Mouse (Mus musculus) embryonic stem cell, embryonic (primary cell): ENCODE measurements at regions not wholly inside any gene's neighbourhood (a gene's known extent, or its start where the extent isn't known, plus 50 kb on each side); places are given as distances from the start of the nearest gene placed in this dataset.
"Not testable (repeated sequence)": the region's sequence is repeated elsewhere in the genome, so short reads cannot be mapped to it uniquely, and the experiment has no call there.

Source experiments
- CTCF ChIA-PET, 4 experiments: fragments of 300-600 bp in 2 of 4; fragments of 350-600 bp in 2 of 4; sonication (Branson Sonifier 250); formaldehyde crosslinking; loops; one replicate each; lab custom pipeline; 2022; ENCODE audit warnings: inconsistent platforms in 2 of 4; lab: Charles Lee
- POLR2A ChIA-PET, 4 experiments: fragments of 300-600 bp in 2 of 4; fragments of 350-600 bp in 2 of 4; sonication (Branson Sonifier 250); formaldehyde crosslinking; loops; one replicate each; lab custom pipeline; 2022; ENCODE audit warnings: antibody characterized with exemption in 4 of 4, inconsistent platforms in 1 of 4; lab: Charles Lee

DNA sequence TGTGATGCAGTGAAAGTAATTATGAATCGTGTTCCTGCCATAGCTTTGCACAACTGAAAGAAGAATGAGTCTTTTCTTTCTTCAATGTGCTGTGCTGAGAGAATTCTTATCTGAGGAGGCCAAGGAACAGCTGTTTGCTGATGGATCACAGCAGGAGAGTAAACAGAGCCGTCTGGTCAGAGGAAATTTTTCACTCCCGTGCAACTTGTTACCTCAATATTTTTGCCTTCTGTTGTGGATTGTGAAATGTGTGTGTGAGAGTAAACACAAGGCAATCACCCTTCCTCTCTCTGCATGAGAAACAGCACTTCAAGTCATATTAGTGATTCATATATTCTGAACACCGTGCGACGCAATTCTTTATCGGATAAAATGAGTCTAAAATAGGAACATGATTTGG is 171.9 kb downstream of the Epm2a start:
- CTCF ChIA-PET = no interaction called here
- POLR2A ChIA-PET = no interaction called here

- POLR2A ChIA-PET = no interaction called here
- CTCF ChIA-PET = no interaction called here
These were observed 173.9 kb downstream of the Epm2a start for GRCm38 (mm10) chr10:11517122-11517521.

DNA sequence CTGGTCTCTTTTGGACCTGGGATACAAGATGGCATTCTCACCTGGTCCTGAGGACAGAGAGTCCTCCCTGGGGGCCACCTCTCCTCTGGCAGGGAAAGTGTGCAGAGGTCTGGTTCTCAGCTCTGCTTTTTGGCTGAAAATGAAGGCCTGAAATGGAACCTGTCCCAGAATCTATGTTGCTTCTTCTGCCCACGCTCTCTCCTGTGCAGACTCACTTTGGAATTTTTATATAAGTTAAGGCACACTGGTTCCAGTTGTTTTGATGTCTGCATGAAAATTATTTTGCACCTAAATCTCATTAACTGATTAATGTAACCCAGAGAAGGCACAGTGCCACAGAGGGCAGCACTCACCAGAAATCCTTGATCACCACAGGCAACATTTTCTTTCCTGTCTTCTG is 188.1 kb downstream of the Epm2a start:
- POLR2A ChIA-PET = interaction anchor here in 1 of 4 experiments (0.6 kb wide), 1 partner anchor 24 kb away, joined by 3 read pairs; no protein-coding TSS in a partner anchor
- CTCF ChIA-PET = no interaction called here

DNA sequence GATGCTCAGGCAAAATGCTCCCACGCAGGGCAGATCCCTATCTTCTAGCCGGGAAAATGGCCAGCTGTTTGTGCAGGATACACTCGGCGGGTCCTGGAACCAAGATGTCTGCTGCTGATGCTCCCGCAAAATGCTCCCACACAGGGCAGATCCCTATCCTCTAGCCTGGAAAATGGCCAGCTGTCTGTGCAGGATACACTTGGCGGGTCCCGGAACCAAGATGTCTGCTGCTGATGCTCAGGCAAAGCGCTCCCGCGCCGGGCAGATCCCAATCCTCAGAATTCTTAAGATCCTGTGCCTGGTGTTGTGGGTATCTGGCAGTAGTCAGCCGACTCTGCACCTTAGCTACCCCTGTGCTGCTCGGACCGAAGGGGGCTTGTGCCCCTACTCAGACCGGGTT is 212.2 kb downstream of the Epm2a start:
- ChIA-PET POLR2A (interaction anchor here in 1 of 4 experiments (0.7 to 0.9 kb wide), 2 partner anchors 24 to 1051 kb away, joined by 3 to 4 read pairs; no protein-coding TSS in a partner anchor), CTCF (interaction anchor here in 1 of 4 experiments (0.6 kb wide), 1 partner anchor 755 kb away, joined by 4 read pairs; no protein-coding TSS in a partner anchor)

DNA sequence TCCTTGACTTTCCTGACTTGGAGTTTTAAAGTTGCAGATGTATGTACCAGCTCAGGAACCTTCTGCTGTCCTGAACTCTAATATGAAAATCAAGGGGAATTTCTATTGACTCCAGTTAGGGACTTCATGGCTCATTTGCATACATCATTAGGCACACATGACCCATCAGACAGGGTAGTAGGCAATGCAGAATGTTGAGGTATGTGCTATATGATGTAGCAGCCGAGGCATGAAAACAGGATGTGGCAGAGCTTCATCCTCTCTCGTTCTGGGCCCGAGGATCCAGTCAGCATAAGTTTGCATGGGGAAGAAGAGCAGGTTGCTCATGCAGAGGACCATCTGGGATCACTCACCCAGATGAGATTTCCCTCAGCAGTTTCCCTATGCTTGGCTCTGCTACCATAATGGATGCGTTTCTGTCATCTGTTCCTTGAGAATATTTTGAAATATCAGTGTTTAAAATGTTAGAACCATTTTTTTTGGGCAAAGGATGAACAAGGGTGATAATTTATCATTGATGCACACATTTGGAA is 227.4 kb downstream of the Epm2a start:
- POLR2A ChIA-PET = no interaction called here
- CTCF ChIA-PET = no interaction called here

GRCm38 (mm10) chr10:11608451-11608850 is 265.2 kb downstream of the Epm2a start:
- POLR2A ChIA-PET = no interaction called here
- CTCF ChIA-PET = no interaction called here

DNA sequence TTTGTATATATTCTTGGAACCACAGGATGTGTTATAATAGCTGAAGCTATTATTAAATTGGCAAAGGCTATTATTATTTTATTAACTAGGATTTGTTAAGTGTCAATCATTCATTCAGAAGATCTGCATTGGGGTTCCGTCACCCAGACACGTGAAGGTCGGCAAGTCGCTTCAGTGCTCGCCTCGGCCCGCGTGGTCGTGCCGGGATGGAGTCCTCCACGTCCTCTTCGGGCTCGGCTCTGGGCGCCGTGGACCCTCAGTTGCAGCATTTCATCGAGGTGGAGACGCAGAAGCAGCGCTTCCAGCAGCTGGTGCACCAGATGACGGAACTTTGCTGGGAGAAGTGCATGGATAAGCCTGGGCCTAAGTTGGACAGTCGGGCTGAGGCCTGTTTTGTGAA is 265.9 kb downstream of the Epm2a start:
- POLR2A ChIA-PET, CTCF ChIA-PET: not testable (repeated sequence)

DNA sequence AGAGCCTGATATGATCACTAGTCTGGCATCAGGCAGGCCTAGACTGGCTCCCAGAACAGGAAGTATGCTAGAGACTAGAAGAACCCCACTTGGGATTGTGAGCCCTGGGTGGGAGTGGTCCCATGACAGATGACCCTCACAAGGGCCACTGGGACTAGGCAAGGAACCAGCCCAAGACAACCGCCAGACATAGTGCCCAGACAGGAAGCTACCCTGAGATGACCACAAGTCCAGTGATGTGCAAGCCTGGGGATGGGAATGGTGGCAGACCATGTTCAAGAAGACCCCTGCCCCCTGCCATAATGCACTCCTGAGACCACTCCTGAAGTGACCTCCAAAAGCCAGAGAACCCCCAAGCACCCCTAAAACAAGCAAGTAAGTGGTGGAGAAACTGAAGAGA is 304.9 kb downstream of the Epm2a start:
- POLR2A ChIA-PET = no interaction called here
- CTCF ChIA-PET = interaction anchor here in 1 of 4 experiments (0.5 kb wide), 1 partner anchor 965 kb away, joined by 4 read pairs; no protein-coding TSS in a partner anchor

GRCm38 (mm10) chr10:11660056-11660770 is 317.0 kb downstream of the Epm2a start:
- POLR2A ChIA-PET = no interaction called here

DNA sequence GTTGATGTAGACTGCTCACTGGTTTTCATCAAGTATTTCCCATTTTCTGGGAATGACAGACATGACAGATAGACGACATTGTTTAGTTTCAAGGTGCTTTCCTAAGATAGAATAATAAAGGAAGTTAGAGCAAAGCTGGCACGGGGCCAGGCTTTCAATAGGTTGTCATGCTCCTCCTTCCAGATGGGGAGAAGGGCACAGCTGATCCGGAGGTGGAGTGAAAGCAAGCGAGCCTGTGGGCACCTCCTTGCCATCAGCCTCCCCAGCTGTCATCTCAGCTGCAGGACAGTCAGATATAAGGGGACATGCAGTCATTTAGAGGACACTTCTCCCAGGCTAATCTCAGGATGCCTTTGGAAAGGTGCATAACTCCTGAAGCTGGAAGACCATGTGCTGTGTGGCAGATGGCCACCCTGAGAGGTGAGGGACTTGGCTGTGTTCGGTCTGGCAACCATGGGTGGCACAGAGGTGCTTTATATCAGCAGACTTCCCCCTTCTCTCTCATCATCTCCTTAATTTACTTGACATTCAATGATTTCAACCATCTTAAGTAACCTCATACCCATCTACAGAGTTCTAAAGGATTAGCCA is 318.6 kb downstream of the Epm2a start:
- CTCF ChIA-PET = no interaction called here
- POLR2A ChIA-PET = no interaction called here

More at GRCm38 (mm10) chr10:11660056-11660770, 317.0 kb downstream of the Epm2a start:
- CTCF ChIA-PET = no interaction called here

- ChIA-PET CTCF (no interaction called here), POLR2A (no interaction called here)
These were observed 366.5 kb downstream of the Epm2a start for GRCm38 (mm10) chr10:11709742-11710141.

- POLR2A ChIA-PET = no interaction called here
- CTCF ChIA-PET = no interaction called here
These were observed 381.6 kb downstream of the Epm2a start for GRCm38 (mm10) chr10:11724775-11725174.

DNA sequence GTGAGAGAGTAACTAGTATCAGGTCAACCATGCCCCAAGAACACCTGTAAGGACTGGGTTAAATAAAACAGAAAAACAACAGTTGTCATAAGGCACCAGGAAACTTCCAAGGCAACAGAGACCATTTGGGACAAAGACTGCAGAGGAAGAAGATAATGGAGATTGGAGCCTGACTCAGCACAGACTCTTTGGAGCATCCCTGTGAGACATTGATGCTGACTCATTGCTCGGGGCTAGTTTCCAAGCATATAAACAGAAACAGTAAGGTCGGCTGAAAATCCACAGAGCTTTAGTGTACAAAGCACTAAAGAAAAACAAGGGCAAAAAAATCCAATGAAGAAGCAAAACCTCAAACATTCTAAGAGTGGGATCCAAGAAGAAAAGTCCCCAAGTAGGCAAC is 386.3 kb downstream of the Epm2a start:
- POLR2A ChIA-PET = no interaction called here
- CTCF ChIA-PET = no interaction called here

GRCm38 (mm10) chr10:11739574-11740368 is 396.6 kb downstream of the Epm2a start:
- ChIA-PET POLR2A (interaction anchor here in 1 of 4 experiments (1.2 kb wide), 1 partner anchor 8 kb away, joined by 3 read pairs; no protein-coding TSS in a partner anchor), CTCF (no interaction called here)

DNA sequence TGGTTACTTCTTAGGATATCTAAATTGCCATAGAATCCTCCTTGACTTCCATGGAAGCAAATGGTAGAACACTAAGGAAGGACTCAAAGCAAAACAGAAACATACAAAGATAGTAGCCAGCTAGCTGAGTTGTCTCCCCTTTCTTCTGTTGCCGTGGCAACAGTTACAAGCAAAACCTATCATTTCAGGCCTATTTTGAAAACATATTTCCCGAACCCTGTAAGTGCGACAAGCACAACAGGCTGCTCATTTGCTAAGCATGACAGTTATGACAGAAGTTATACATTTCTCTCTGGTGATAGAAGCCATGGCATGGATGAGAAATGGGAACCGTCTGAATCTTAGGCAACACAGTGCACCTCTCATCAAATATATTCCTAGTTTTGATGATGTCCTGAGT is 402.4 kb downstream of the Epm2a start:
- CTCF ChIA-PET = no interaction called here
- POLR2A ChIA-PET = no interaction called here

DNA sequence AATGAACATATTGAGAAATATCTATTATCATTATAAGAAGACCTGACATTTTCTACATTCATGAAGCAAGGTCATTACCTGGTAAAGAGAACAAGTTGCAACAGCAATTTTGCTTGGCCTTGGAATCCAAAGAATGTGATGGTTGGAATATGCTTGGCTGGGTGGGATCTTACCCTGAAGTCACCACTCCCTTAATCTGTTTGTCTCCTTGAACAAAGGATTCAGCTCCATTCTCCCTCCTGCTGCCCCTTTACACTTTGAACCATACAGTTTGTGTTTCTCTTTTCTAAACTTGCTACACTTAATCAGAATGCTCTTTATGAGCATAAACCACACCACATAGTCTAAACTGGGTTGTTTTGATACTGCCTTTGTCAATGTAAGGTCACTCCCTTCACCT is 403.8 kb downstream of the Epm2a start:
- POLR2A ChIA-PET = interaction anchor here in 2 of 4 experiments (0.7 to 0.8 kb wide), 2 partner anchors 602 to 862 kb away, joined by 3 to 4 read pairs; no protein-coding TSS in a partner anchor
- CTCF ChIA-PET = interaction anchor here in 1 of 4 experiments (0.7 kb wide), 1 partner anchor 904 kb away, joined by 6 read pairs; no protein-coding TSS in a partner anchor

DNA sequence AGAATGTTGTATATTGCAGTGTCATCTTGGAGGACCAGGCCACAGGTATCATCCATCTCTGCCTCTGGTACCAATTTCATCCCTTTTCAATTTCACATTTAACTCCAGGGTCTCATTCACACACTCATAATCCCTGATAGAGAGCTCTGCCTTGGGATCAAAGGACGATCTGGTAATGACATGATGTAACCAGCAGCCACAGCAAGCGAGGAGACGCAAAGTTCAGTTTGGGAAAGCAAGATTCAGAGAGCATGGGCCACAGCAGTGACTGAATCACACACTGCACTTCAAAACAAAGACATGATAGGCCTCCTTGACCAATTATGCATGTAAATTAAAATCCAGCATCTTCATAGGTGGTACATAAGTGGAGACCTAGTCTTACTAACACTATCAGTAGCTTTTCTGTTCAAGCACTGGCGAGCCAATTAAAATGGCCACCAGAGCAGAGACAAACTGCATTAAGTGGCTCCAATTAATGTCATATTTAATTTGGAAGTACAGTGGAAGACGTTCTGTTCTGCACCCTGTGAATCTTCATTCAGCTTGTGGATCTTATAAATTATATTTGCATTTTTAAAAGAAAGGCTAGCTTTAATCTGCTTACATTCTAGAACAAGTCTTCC is 412.0 kb downstream of the Epm2a start:
- CTCF ChIA-PET = no interaction called here
- POLR2A ChIA-PET = no interaction called here

DNA sequence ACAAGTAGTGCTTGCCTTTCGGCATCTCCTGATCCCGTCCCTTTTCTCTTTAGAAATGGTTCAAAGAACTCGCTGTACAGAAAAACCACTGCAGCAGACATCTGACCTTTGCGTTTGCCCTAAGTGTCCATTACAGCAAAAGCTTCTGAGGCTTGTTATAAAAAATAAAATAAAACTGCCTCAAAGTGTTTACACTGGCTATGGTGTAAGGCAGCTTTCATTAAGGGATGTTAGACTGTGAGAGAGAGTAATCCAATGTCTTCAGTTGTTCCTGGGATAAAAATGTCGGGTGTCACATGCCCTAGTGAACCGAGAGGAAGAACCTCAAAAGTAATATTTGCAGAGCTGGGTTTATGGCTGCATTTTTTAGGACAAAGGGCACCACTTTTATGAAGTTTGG is 434.7 kb downstream of the Epm2a start:
- CTCF ChIA-PET = no interaction called here
- POLR2A ChIA-PET = no interaction called here

- CTCF ChIA-PET = no interaction called here
- POLR2A ChIA-PET = no interaction called here
These were observed 437.1 kb downstream of the Epm2a start for GRCm38 (mm10) chr10:11780302-11780701.
